Mouse (Mus musculus): Measurements from ENCODE around the gene Slc16a8. TPM values are rescaled to one million over a fixed set of nuclear protein-coding genes. Genes with fewer than 3 reads are reported as not detected.

Slc16a8 gene
- total RNA-seq, 1 experiment, result 0.58 TPM

- in situ Hi-C loops (cut with MboI; ENCODE audit: low sequenced_read_pairs in 2 of 2, unreplicated experiment in 2 of 2), result no loop called here
- DNase-seq (ENCODE audit: low read depth, low spot score), result no peak
- H3K9me3 ChIP-seq (ENCODE audit: control insufficient read depth, insufficient read depth, low read depth, low read length), result no peaks in the 10 kb centered on the region
- H3K27ac ChIP-seq (ENCODE audit: insufficient read depth, low read depth, low read length, poor library complexity, severe bottlenecking), result no peak overlapping the region
- no peak overlapping the region for H3K9ac ChIP-seq (ENCODE audit: insufficient read depth, low read depth, low read length, poor library complexity, severe bottlenecking)
- peaks cover 2 to 3% of the 10 kb centered on the region in 2 experiments; a peak in 3 of 4 replicates for H3K4me1 ChIP-seq (ENCODE audit: control insufficient read depth in 2 of 2, insufficient read depth in 2 of 2, low read length in 2 of 2, poor library complexity in 1 of 2)
- peaks cover 61% of the 10 kb centered on the region for H3K36me3 ChIP-seq (ENCODE audit: control insufficient read depth, insufficient read depth, low read length, poor library complexity, severe bottlenecking)
- no peak for TF ChIP-seq ZNF384 (IDR thresholded peaks at IDR 0.05; ENCODE audit: low read depth, low read length)
- TF ChIP-seq HCFC1 (IDR thresholded peaks at IDR 0.05; ENCODE audit: borderline replicate concordance, insufficient read depth, low read length), result no peak
- no peak for TF ChIP-seq MAFK (IDR thresholded peaks at IDR 0.05; ENCODE audit: insufficient read depth, low read depth, low read length)
- TF ChIP-seq ZC3H11A (IDR thresholded peaks at IDR 0.05; ENCODE audit: borderline replicate concordance, low read depth, low read length), result no peak
- no peak for TF ChIP-seq CHD2 (IDR thresholded peaks at IDR 0.05; ENCODE audit: low read depth, low read length)
- H3K4me3 ChIP-seq (ENCODE audit: insufficient read depth in 1 of 2, low read depth in 1 of 2, low read length in 2 of 2, poor library complexity in 1 of 2, severe bottlenecking in 1 of 2), result no peak overlapping the region
Measured at GRCm38 (mm10) chr15:79242574-79243233, 11.9 kb downstream of the Slc16a8 start.

- no peak for DNase-seq (ENCODE audit: low read depth, low spot score)
- H3K4me3 ChIP-seq (ENCODE audit: insufficient read depth in 1 of 2, low read depth in 1 of 2, low read length in 2 of 2, poor library complexity in 1 of 2, severe bottlenecking in 1 of 2), result no peak overlapping the region
- H3K9me3 ChIP-seq (ENCODE audit: control insufficient read depth, insufficient read depth, low read depth, low read length), result no peaks in the 10 kb centered on the region
- in situ Hi-C loops (cut with MboI; ENCODE audit: low sequenced_read_pairs in 2 of 2, unreplicated experiment in 2 of 2), result loop anchor here in 1 of 2 experiments (10.0 kb wide), 1 partner anchor 227 kb away; no protein-coding TSS in a partner anchor
- no peak overlapping the region for H3K27ac ChIP-seq (ENCODE audit: insufficient read depth, low read depth, low read length, poor library complexity, severe bottlenecking)
- no peak overlapping the region for H3K9ac ChIP-seq (ENCODE audit: insufficient read depth, low read depth, low read length, poor library complexity, severe bottlenecking)
- peaks cover 46% of the 10 kb centered on the region for H3K36me3 ChIP-seq (ENCODE audit: control insufficient read depth, insufficient read depth, low read length, poor library complexity, severe bottlenecking)
- TF ChIP-seq CHD2 (IDR thresholded peaks at IDR 0.05; ENCODE audit: low read depth, low read length), result no peak
- TF ChIP-seq ZC3H11A (IDR thresholded peaks at IDR 0.05; ENCODE audit: borderline replicate concordance, low read depth, low read length), result no peak
- TF ChIP-seq ZNF384 (IDR thresholded peaks at IDR 0.05; ENCODE audit: low read depth, low read length), result no peak
- TF ChIP-seq HCFC1 (IDR thresholded peaks at IDR 0.05; ENCODE audit: borderline replicate concordance, insufficient read depth, low read length), result no peak
- TF ChIP-seq MAFK (IDR thresholded peaks at IDR 0.05; ENCODE audit: insufficient read depth, low read depth, low read length), result no peak
- peaks cover 0 to 1% of the 10 kb centered on the region in 2 experiments; a peak in 1 of 4 replicates for H3K4me1 ChIP-seq (ENCODE audit: control insufficient read depth in 2 of 2, insufficient read depth in 2 of 2, low read length in 2 of 2, poor library complexity in 1 of 2)
Measured at GRCm38 (mm10) chr15:79238036-79238435, 16.5 kb downstream of the Slc16a8 start.

DNA sequence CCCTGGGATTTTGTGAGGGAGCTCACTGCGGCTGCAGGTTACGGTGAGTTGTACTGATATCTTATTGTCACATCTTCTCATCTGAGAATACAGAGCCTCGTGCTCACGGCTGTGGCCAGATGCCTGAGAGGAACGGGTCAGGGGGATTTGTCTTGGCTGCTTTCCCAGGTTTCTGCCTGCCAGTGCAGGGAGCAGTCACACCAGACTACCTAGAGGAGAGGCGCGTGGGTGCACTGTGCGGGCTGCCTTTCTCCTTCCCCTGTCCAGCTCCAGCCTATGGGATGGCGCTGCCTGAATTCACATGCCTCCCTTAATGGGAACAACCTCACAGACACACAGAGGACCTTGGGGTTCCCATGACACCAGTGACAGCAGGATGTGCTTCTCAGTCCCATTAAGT is 19.3 kb downstream of the Slc16a8 start:
- Histone ChIP-seq H3K4me3 (ENCODE audit: insufficient read depth in 1 of 2, low read depth in 1 of 2, low read length in 2 of 2, poor library complexity in 1 of 2, severe bottlenecking in 1 of 2) (no peak overlapping the region), H3K27ac (ENCODE audit: insufficient read depth, low read depth, low read length, poor library complexity, severe bottlenecking) (no peak overlapping the region), H3K4me1 (ENCODE audit: control insufficient read depth in 2 of 2, insufficient read depth in 2 of 2, low read length in 2 of 2, poor library complexity in 1 of 2) (no peaks in the 10 kb centered on the region), H3K9ac (ENCODE audit: insufficient read depth, low read depth, low read length, poor library complexity, severe bottlenecking) (no peak overlapping the region), H3K9me3 (ENCODE audit: control insufficient read depth, insufficient read depth, low read depth, low read length) (no peaks in the 10 kb centered on the region), H3K36me3 (ENCODE audit: control insufficient read depth, insufficient read depth, low read length, poor library complexity, severe bottlenecking) (peaks cover 48% of the 10 kb centered on the region)
- in situ Hi-C loops (cut with MboI; ENCODE audit: low sequenced_read_pairs in 2 of 2, unreplicated experiment in 2 of 2), result loop anchor here in 1 of 2 experiments (10.0 kb wide), 1 partner anchor 230 kb away; no protein-coding TSS in a partner anchor
- no peak for DNase-seq (ENCODE audit: low read depth, low spot score)
- TF ChIP-seq ZNF384 (IDR thresholded peaks at IDR 0.05; ENCODE audit: low read depth, low read length) (no peak), ZC3H11A (IDR thresholded peaks at IDR 0.05; ENCODE audit: borderline replicate concordance, low read depth, low read length) (no peak)

GRCm38 (mm10) chr15:79229058-79229821 is 25.3 kb downstream of the Slc16a8 start, which contains the start of the genes Pick1 and Gm49486:
Gene Pick1 (plus strand): TSS chr15:79229173.
Gene Gm49486 (plus strand): TSS chr15:79229391.
- H3K36me3 ChIP-seq (ENCODE audit: control insufficient read depth, insufficient read depth, low read length, poor library complexity, severe bottlenecking), result peaks cover 19% of the 10 kb centered on the region
- peak within 1 kb of the TSS; percentile 93 for H3K27ac ChIP-seq (ENCODE audit: insufficient read depth, low read depth, low read length, poor library complexity, severe bottlenecking)
- H3K4me3 ChIP-seq (ENCODE audit: insufficient read depth in 1 of 2, low read depth in 1 of 2, low read length in 2 of 2, poor library complexity in 1 of 2, severe bottlenecking in 1 of 2), result peak within 1 kb of the TSS; percentile 82 to 98
- peak; percentile 75 for TF ChIP-seq HCFC1 (IDR thresholded peaks at IDR 0.05; ENCODE audit: borderline replicate concordance, insufficient read depth, low read length)
- no peak for TF ChIP-seq MAFK (IDR thresholded peaks at IDR 0.05; ENCODE audit: insufficient read depth, low read depth, low read length)
- H3K9me3 ChIP-seq (ENCODE audit: control insufficient read depth, insufficient read depth, low read depth, low read length), result no peaks in the 10 kb centered on the region
- peak within 1 kb of the TSS; percentile 92 for H3K9ac ChIP-seq (ENCODE audit: insufficient read depth, low read depth, low read length, poor library complexity, severe bottlenecking)
- peaks cover 1 to 10% of the 10 kb centered on the region in 2 experiments; a peak in 2 of 4 replicates for H3K4me1 ChIP-seq (ENCODE audit: control insufficient read depth in 2 of 2, insufficient read depth in 2 of 2, low read length in 2 of 2, poor library complexity in 1 of 2)
- DNase-seq (ENCODE audit: low read depth, low spot score), result peak; percentile 87
- in situ Hi-C loops (cut with MboI; ENCODE audit: low sequenced_read_pairs in 2 of 2, unreplicated experiment in 2 of 2), result no loop called here
